Mouse (Mus musculus) embryonic fibroblast, embryonic 13.5 days (primary cell): ENCODE data around the gene Mx1. TPM values are rescaled to one million over a fixed set of nuclear protein-coding genes. Genes with fewer than 3 reads are reported as not detected.

Experiments
- H3K27ac ChIP-seq: 2 replicates; pipeline ENCODE4 v1.5.1; 2012; ENCODE audit warnings: low read length, control low read depth, inconsistent platforms; ENCODE audit not compliant: insufficient read depth
- H3K4me1 ChIP-seq: 2 replicates; pipeline ENCODE4 v1.6.1; 2011; ENCODE audit warnings: low read length; ENCODE audit not compliant: control insufficient read depth, insufficient read depth
- H3K4me3 ChIP-seq: 2 replicates; pipeline ENCODE4 v1.5.1; 2011; ENCODE audit warnings: mild to moderate bottlenecking, control low read depth, low read length; ENCODE audit not compliant: insufficient read depth
- CTCF ChIP-seq: IDR thresholded peaks from 2 replicates; pipeline ENCODE4 v1.5.1; 2011; ENCODE audit warnings: mild to moderate bottlenecking, control low read depth, low read length, moderate library complexity, borderline replicate concordance; ENCODE audit not compliant: insufficient read depth
- POLR2A ChIP-seq: IDR thresholded peaks from 2 replicates; pipeline ENCODE4 v1.6.1; 2011; ENCODE audit warnings: low read depth, mild to moderate bottlenecking, control low read depth, low read length, moderate library complexity
- polyA plus RNA-seq: library from polyadenylated mRNA; stranded (reverse); fragments of >200 nt; gene quantifications from 2 replicates; pipeline ENCODE4 v1.2.4, GENCODE M21; 2011; ENCODE audit warnings: low read depth; ENCODE audit not compliant: missing spikeins, insufficient read length

Gene Mx1
- polyA plus RNA-seq, 1 experiment, result 2.5 TPM

DNA sequence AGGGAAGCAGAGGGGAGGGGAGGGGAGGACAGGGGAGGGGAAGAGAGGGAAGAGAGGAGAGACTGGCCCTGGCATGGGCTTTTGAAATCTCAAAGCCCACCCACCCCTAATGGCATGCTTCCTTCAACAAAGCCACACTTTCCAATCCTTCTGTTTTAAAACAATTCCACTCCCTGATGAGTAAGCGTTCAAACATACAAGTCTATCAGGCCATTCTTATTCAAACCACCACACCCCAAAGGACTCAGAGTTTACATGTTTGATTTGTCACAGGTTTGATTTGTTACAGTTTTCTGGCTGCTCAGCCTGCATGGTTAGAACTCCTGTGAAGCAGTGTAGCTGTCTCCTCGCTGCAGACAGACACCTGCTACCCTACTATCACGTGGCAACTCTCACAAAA lies 33.3 kb upstream of the Mx1 start:
- TF ChIP-seq CTCF, result no peak
- no peak for TF ChIP-seq POLR2A
- H3K4me1 ChIP-seq, result peaks cover 4% of the 10 kb centered on the region; the same call in 1 of the 2 replicates
- no peak overlapping the region for H3K27ac ChIP-seq

DNA sequence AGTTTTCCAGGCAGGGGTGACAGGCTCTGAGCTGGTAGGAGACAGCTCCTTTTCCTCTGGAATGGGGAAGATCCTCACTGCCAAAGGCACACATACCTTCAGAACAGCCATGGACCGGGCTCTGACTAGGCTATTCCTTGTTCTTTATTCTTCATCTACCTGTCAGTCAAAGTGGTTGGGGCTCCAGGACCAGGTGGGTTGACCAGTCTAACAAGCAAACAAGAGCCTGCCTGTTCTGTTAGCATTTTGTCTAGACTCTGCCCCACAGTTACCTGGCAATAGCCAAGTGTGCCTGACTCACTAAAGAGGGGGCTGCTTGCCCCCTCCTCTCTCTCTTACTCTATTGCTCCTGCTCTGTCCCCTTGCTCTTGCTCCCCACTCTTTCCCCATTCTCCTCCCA lies 29.7 kb upstream of the Mx1 start:
- TF ChIP-seq CTCF (no peak), POLR2A (no peak)
- Histone ChIP-seq H3K27ac (no peak overlapping the region), H3K4me3 (no peak overlapping the region), H3K4me1 (peaks cover 4% of the 10 kb centered on the region; the same call in 1 of the 2 replicates)

More for the DNA sequence above, 33.3 kb upstream of the Mx1 start:
- H3K4me3 ChIP-seq, result no peak overlapping the region

DNA sequence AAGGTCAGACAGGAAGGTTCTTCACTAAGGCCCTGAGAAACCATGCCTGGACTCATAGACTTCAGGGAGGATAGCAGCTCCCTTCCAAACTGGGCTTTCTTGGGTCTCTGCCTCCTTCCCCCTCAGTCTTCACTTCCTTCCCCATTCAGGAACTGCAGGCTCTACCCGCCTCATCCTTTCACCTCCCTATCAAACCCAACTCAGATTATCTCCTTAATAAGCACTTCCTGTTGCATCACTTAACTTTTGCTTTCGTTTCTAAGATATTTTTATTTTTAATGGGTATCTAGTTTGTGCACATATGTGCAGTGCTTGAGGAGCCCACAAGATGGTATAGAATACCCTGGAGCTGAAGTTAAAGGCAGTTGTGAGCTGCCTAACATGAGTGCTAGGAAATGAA lies 15.9 kb upstream of the Mx1 start:
- TF ChIP-seq CTCF (no peak), POLR2A (no peak)
- no peak overlapping the region for H3K4me3 ChIP-seq
- H3K4me1 ChIP-seq, result 0 out of 2 replicates have a peak, but pooled peaks cover 2% of the 10 kb centered on the region
- no peak overlapping the region for H3K27ac ChIP-seq

DNA sequence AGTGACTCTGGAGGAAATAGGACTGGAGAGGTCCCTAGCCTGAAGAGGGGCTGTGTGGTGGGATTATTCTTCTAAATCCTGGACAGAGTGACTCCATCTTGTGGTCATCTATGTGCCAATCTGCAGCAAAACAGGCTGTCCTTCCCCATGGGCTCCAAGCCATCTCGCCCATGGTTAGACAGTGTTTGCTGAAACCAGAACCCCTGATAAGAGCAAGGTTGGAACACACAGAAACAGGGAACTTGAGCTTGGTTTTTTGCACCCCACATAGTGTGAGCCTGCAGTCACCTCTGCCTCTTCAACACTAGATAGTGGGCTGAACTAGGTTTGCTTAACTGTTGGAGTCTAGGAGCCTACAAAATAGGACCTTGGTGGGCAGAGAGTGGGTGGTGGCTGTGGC lies 13.8 kb upstream of the Mx1 start:
- no peak overlapping the region for H3K27ac ChIP-seq
- TF ChIP-seq POLR2A (no peak), CTCF (no peak)
- no peak overlapping the region for H3K4me3 ChIP-seq
- 0 out of 2 replicates have a peak, but pooled peaks cover 2% of the 10 kb centered on the region for H3K4me1 ChIP-seq

DNA sequence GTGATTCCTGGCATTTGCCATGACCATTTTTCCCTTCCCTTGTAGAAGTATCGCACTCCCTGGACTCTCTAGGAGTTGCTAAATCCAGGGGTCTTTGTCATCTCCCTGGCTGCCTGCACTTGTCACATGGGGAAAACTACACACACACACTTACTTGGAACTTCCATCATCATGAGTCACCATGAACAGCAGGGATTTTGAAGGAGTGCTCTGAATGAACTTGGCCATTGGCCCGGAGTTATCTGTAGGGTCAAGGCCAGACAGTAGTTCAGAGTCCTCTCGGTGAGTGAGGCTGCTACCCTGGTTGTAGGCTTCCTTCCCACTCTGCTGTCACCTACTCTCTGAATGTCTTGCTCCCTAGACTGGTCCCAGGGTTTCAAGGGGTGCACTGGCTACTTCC lies 12.9 kb upstream of the Mx1 start:
- no peak overlapping the region for H3K4me3 ChIP-seq
- H3K27ac ChIP-seq, result no peak overlapping the region
- H3K4me1 ChIP-seq, result 0 out of 2 replicates have a peak, but pooled peaks cover 2% of the 10 kb centered on the region
- TF ChIP-seq POLR2A (no peak), CTCF (no peak)

DNA sequence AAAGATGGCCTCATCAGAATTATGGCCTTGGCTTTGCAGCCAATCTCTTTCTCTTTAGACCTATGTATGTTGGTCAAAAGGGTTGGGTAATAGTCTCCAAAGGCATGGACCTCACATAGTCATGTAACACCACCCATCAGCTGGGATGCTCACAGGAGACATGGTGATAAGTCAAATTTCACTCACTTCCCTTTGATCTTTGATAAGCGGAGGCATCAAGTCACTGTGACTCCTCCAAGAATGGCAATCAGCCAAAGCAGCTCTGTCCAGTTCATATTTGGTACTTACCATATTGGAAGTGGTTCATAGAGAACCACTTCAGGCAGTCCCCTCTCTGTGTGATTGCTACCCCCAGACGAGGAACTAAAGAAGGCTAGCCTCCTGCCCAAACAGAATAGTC lies 12.0 kb upstream of the Mx1 start:
- TF ChIP-seq CTCF (no peak), POLR2A (no peak)
- 0 out of 2 replicates have a peak, but pooled peaks cover 2% of the 10 kb centered on the region for H3K4me1 ChIP-seq
- no peak overlapping the region for H3K4me3 ChIP-seq
- H3K27ac ChIP-seq, result no peak overlapping the region

DNA sequence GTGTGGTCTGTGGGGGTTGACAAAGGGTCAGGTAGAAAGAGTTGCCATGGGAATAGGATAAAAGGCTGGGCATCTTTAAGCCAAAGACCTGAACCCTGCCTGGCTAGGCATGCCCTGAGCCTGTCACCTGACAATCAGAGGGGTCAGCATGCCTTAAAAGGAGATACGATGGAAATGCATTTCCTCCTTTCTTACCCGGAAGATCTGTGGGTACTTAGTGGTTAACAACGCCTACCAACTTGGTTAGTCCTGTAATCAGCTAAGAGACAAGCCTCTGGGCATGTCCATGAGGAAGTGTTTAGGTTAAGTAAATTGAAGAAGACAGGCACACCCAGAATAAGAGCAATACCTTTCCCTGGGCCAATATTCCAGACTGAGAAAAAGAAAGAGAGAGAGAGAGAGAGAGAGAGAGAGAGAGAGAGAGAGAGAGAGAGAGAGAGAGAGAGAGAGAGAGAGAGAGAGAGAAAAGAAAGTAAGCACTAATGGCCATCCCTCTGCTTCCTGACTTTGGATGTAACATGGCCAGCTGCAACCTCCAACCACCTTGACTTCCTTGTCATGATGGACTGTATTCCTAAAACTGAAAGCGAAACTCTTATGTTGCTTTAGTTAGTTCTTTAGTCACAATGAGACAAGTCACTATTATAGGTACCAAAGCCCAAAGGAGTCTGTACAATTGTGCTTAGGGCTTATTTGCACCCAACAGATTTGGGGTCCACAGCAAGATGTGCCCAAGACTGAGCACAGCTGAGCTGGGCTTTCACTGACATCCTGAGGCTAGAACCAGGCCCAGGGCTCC lies 5.5 kb upstream of the Mx1 start:
- no peak for TF ChIP-seq CTCF

DNA sequence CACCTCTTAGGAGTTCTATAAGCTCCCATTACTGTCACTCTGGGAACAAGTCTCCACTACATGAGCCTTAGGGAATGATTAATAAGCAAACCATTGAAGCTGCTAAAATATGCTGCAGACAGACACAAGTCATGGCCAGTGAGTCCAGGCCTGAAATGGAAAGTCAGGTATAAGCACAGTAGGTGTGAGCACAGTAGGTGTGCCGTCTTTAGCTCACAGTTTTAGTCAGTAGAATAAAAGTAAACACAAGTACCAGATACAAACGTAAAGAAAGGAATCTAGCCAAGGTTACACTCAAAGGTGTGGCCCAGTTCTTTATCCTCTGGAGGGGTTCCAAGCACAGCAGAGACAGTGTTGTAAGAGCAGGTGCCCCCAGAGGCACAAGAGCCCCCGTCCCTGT lies 4.8 kb upstream of the Mx1 start:
- H3K27ac ChIP-seq, result no peak overlapping the region
- H3K4me3 ChIP-seq, result no peak overlapping the region
- H3K4me1 ChIP-seq, result no peaks in the 10 kb centered on the region
- TF ChIP-seq POLR2A, result no peak
- TF ChIP-seq CTCF, result no peak

More for the DNA sequence above, 5.5 kb upstream of the Mx1 start:
- H3K4me1 ChIP-seq, result no peaks in the 10 kb centered on the region
- no peak overlapping the region for H3K4me3 ChIP-seq
- H3K27ac ChIP-seq, result no peak overlapping the region

DNA sequence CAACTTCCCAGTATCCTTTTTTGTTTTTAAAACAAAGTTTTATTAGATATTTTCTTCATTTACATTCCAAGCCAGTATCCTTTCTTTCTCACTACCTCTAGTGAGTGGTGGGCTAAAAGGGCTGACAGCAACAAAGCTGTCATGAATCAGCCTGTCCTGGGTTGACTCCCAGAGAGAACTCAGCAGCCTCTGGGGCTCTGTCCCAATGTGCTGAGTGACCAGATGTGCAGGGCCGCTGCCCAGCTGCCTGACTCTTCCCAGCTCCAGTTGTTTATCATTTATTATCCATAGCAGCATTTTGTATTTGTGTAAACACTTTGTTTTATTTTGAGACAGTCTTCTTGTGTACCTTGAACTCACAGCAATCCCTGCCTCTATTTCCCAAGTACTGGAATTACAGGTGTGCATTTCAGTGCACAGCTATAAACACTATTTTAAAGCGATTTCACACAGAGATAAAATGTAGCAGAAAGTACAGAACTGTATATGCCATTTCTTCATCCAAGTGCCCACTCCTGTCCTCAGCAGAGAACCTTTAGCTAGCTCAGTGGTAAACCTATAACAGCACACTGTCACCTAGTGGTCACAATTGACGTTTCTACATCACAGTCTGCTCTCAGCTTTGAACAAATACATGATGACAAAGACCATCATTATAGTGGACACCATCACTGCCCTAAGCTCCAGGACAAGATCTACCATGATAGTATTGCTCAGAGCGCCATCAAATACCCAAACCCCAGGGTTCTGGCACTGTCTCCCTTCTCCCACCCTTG lies 3.7 kb upstream of the Mx1 start:
- Histone ChIP-seq H3K27ac (no peak overlapping the region), H3K4me1 (no peaks in the 10 kb centered on the region), H3K4me3 (no peak overlapping the region)
- TF ChIP-seq POLR2A (no peak), CTCF (no peak)

DNA sequence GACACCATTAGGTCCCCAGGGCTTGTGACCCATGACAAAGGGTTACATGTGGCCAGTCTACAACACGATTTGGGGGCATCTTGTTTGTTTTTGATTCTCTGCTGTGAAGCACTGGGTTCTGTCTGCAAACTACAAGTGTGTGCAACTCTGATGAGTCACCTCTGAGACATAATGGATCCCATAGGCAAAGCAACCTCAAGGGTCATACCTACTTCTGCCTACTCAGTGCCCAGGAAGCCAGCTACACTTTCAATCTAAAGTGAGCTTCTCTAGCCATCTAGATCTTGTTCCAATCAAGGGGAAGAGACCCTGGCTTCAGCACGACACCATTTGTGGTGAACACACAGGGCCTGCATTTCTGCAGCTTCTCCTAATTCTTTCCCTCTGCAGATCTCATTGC lies 1.4 kb downstream of the Mx1 start:
- TF ChIP-seq CTCF (no peak), POLR2A (no peak)
- H3K4me1 ChIP-seq, result no peaks in the 10 kb centered on the region

More for the DNA sequence above, 1.4 kb downstream of the Mx1 start:
- Histone ChIP-seq H3K27ac (no peak overlapping the region), H3K4me3 (no peak overlapping the region)
